Mouse (Mus musculus): ENCODE results near the gene Rpl29. TPM values are rescaled to one million over a fixed set of nuclear protein-coding genes. Genes with fewer than 3 reads are reported as not detected.

Gene Rpl29
- polyA plus RNA-seq (2014; fragmentation: Nextera tagmentation; extraction: Ambion mirVana) = 1,139 and 1,256 TPM in 2 replicates

DNA sequence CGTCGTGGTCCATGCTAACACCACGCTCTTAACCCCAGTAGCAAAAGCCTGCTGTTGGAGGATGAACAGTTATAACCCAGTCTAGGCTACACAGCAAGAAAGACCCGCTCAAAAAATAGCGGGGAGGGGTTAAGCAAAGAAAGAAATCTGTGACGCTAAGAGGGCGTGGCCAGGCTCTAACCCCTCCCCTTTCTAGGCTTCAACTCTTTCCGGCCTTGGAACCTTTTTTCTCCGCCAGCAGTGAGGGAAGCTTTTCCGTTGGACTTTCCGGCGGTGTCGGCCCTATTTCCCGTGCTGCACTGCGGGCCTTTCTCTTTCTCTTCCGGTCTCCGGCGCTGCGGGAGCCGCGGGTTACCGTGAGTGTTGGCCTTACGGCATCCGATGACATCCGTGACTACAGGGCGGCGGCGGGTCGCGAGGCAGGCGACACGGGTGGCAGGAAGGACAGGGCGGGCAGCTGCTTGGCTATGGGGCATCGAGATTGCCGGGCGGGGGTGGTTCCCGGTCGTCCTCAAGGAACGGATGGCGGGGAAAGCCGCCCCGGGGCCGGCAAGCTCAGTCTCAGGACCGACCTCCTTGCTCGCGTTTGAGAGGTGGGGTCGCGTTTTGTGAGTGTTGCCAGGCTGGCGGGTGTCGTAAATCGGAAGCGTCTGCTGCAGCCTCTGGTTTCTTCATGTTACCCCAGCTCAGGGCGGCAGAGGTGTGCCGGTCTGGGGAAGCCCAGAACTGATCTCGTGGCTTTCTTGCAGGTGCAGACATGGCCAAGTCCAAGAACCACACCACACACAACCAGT lies at the start of gene Rpl29:
Rpl29 (plus strand) TSS at position 234 of the 794 bp plus-strand sequence.
- Histone ChIP-seq H3K27me3 (ENCODE audit: control insufficient read depth, insufficient read depth, low read length) (no peaks in the 10 kb centered on the region), H3K27ac (ENCODE audit: low read length) (peak within 1 kb of the TSS; percentile 94), H3K4me1 (ENCODE audit: control insufficient read depth, insufficient read depth, low read length) (peaks cover 8% of the 10 kb centered on the region), H3K9ac (replicated peaks; ENCODE audit: low read depth, low read length) (peak within 1 kb of the TSS; percentile 99), H3K9me3 (ENCODE audit: control insufficient read depth, low read depth, low read length) (no peaks in the 10 kb centered on the region), H3K4me2 (replicated peaks; ENCODE audit: low read depth, low read length) (peak within 1 kb of the TSS; percentile 84), H3K4me3 (ENCODE audit: low read depth, low read length) (peak within 1 kb of the TSS; percentile 78), H3K36me3 (ENCODE audit: control insufficient read depth, insufficient read depth, low read length) (peaks cover 21% of the 10 kb centered on the region)
- WGBS = under 1% methylated on average over 55 of the region's 55 CpGs
- peak; percentile 91 for ATAC-seq (ENCODE audit: insufficient number of reproducible peaks, insufficient read depth, low FRiP score, low read depth)

DNA sequence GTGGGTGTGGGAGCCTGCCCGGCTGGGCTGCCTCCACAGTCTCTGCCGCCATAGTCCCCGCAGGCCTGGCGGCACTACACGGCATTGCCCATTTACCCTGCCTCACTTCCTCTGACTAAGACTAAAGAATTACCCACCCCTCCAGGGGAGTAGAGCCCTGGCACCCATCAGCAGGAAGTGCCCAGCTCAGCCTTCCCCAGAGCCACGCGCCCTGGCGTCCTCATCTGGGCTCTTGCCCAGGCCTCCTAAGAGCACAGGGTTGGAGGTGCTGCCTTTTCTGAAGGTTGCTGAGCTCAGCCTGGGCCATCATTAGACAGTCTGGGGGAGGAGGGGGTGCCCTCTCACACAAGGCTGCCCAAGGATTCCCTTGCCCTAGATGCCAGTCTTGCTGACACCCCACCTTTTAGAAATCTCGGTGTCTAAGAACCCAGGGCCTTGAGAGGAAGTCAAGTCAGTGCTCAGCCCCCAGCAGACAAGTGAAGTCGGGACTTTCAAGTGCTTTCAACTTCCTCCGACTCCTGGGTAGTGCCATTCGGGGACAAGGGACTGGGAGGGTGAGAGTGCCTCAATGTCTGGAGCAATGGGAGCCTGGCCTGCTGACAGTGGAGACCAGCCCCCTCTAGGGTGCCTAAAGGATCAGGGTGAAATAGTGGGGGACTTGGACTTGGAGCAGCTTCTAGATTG lies 42.9 kb upstream of the Rpl29 start:
- no peaks in the 10 kb centered on the region for H3K27me3 ChIP-seq (ENCODE audit: control insufficient read depth, insufficient read depth, low read length)
- no peaks in the 10 kb centered on the region for H3K36me3 ChIP-seq (ENCODE audit: control insufficient read depth, insufficient read depth, low read length)
- H3K9me3 ChIP-seq (ENCODE audit: control insufficient read depth, low read depth, low read length) = no peaks in the 10 kb centered on the region
- H3K4me1 ChIP-seq (ENCODE audit: control insufficient read depth, insufficient read depth, low read length) = peaks cover 15% of the 10 kb centered on the region
- WGBS = 84% methylated on average over 12 of the region's 12 CpGs
- no peak overlapping the region for H3K27ac ChIP-seq (ENCODE audit: low read length)
- H3K4me2 ChIP-seq (replicated peaks; ENCODE audit: low read depth, low read length) = no peak overlapping the region
- H3K4me3 ChIP-seq (ENCODE audit: low read depth, low read length) = no peak overlapping the region
- no peak for ATAC-seq (ENCODE audit: insufficient number of reproducible peaks, insufficient read depth, low FRiP score, low read depth)
- H3K9ac ChIP-seq (replicated peaks; ENCODE audit: low read depth, low read length) = no peak overlapping the region

GRCm38 (mm10) chr9:106392828-106393527 lies 36.3 kb upstream of the Rpl29 start:
- no peak overlapping the region for H3K4me3 ChIP-seq (ENCODE audit: low read depth, low read length)
- no peak overlapping the region for H3K4me2 ChIP-seq (replicated peaks; ENCODE audit: low read depth, low read length)
- no peak for ATAC-seq (ENCODE audit: insufficient number of reproducible peaks, insufficient read depth, low FRiP score, low read depth)
- H3K36me3 ChIP-seq (ENCODE audit: control insufficient read depth, insufficient read depth, low read length) = no peaks in the 10 kb centered on the region
- H3K27ac ChIP-seq (ENCODE audit: low read length) = no peak overlapping the region
- H3K27me3 ChIP-seq (ENCODE audit: control insufficient read depth, insufficient read depth, low read length) = no peaks in the 10 kb centered on the region
- no peak overlapping the region for H3K9ac ChIP-seq (replicated peaks; ENCODE audit: low read depth, low read length)
- H3K4me1 ChIP-seq (ENCODE audit: control insufficient read depth, insufficient read depth, low read length) = peaks cover 21% of the 10 kb centered on the region
- no peaks in the 10 kb centered on the region for H3K9me3 ChIP-seq (ENCODE audit: control insufficient read depth, low read depth, low read length)
- 62% methylated on average over 11 of the region's 11 CpGs for WGBS

DNA sequence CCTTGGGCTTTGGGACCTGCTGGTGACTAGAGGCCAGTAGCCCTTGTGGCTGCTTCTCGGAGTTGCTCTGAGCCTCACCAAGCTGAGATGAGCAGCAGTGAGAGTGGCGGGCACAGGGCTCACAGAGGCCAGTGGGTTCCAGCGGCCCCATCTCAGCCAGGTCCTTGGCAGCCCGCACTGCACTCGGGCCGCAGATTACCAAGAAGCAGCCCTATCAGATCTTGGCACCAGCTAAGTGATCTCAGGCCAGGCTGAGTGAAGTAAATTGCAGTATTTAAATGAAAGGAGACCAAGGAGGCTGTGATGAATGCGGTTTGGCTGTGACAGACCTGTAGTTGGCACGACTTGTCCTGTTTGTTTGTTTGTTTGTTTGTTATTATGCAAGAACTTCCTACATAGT lies 35.7 kb upstream of the Rpl29 start:
- ATAC-seq (ENCODE audit: insufficient number of reproducible peaks, insufficient read depth, low FRiP score, low read depth) = no peak
- 91% methylated on average over 8 of the region's 8 CpGs for WGBS

DNA sequence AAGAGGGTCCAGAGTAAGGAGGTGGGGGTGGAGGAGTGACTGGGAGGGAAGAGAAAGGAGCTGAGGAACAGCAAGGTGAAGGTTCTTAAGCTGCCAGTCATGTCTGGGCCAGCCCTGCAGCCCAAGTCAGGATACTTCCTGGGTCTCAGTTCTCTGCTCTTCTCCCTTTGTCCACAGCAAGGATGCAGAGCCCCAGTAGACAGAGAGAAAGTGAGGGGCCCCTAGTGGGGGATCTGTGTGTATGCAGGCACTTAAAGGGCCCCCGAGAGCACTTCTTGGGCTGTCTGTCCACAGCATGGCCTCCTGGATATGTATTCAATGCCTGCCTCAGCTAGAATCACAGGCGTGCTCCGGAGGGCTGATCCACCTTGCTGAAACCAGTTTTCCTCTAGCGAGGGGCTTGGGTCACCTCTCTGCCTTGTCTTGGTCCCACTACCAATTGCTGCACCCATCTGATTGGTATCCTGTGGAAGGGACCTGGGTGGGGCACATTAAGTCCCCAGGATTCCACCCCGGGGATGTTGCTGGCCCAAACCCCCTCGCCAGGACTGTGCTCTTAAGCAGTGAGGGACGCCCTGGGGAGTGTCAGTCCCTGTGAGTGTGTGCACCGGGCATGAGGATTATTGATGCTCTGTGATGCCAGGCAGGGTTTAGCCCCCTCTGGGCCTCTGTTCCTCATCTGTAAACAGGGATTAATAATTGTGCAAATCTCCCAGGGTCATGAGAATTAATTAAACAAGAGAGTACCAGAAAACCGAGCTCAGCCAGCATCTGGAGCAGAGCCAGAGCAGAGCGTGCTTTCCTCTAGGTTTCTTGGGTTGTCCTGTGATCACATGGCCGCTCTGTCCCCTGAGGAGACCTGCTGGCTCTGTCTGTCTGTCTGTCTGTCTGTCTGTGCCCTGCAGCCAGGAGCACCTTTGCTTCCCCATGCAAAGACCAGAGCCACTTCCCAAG lies 34.3 kb upstream of the Rpl29 start:
- peak; percentile 51; the same call in 1 of the 2 replicates for ATAC-seq (ENCODE audit: insufficient number of reproducible peaks, insufficient read depth, low FRiP score, low read depth)
- Histone ChIP-seq H3K27me3 (ENCODE audit: control insufficient read depth, insufficient read depth, low read length) (no peaks in the 10 kb centered on the region), H3K4me1 (ENCODE audit: control insufficient read depth, insufficient read depth, low read length) (peaks cover 21% of the 10 kb centered on the region), H3K27ac (ENCODE audit: low read length) (no peak overlapping the region), H3K4me2 (replicated peaks; ENCODE audit: low read depth, low read length) (no peak overlapping the region), H3K9me3 (ENCODE audit: control insufficient read depth, low read depth, low read length) (no peaks in the 10 kb centered on the region), H3K9ac (replicated peaks; ENCODE audit: low read depth, low read length) (no peak overlapping the region), H3K36me3 (ENCODE audit: control insufficient read depth, insufficient read depth, low read length) (no peaks in the 10 kb centered on the region), H3K4me3 (ENCODE audit: low read depth, low read length) (no peak overlapping the region)
- 42% methylated on average over 11 of the region's 11 CpGs for WGBS

More for the DNA sequence above, 35.7 kb upstream of the Rpl29 start:
- H3K4me1 ChIP-seq (ENCODE audit: control insufficient read depth, insufficient read depth, low read length) = peaks cover 21% of the 10 kb centered on the region
- H3K27ac ChIP-seq (ENCODE audit: low read length) = no peak overlapping the region
- no peaks in the 10 kb centered on the region for H3K27me3 ChIP-seq (ENCODE audit: control insufficient read depth, insufficient read depth, low read length)
- no peaks in the 10 kb centered on the region for H3K36me3 ChIP-seq (ENCODE audit: control insufficient read depth, insufficient read depth, low read length)
- H3K4me3 ChIP-seq (ENCODE audit: low read depth, low read length) = no peak overlapping the region
- no peak overlapping the region for H3K9ac ChIP-seq (replicated peaks; ENCODE audit: low read depth, low read length)
- H3K9me3 ChIP-seq (ENCODE audit: control insufficient read depth, low read depth, low read length) = no peaks in the 10 kb centered on the region
- no peak overlapping the region for H3K4me2 ChIP-seq (replicated peaks; ENCODE audit: low read depth, low read length)

GRCm38 (mm10) chr9:106397733-106398132 lies 31.5 kb upstream of the Rpl29 start:
- no peaks in the 10 kb centered on the region for H3K27me3 ChIP-seq (ENCODE audit: control insufficient read depth, insufficient read depth, low read length)
- ATAC-seq (ENCODE audit: insufficient number of reproducible peaks, insufficient read depth, low FRiP score, low read depth) = no peak
- H3K27ac ChIP-seq (ENCODE audit: low read length) = no peak overlapping the region
- H3K4me1 ChIP-seq (ENCODE audit: control insufficient read depth, insufficient read depth, low read length) = peaks cover 13% of the 10 kb centered on the region
- H3K4me2 ChIP-seq (replicated peaks; ENCODE audit: low read depth, low read length) = no peak overlapping the region
- H3K36me3 ChIP-seq (ENCODE audit: control insufficient read depth, insufficient read depth, low read length) = no peaks in the 10 kb centered on the region
- no peaks in the 10 kb centered on the region for H3K9me3 ChIP-seq (ENCODE audit: control insufficient read depth, low read depth, low read length)
- no peak overlapping the region for H3K9ac ChIP-seq (replicated peaks; ENCODE audit: low read depth, low read length)
- 49% methylated on average over 4 of the region's 4 CpGs for WGBS
- no peak overlapping the region for H3K4me3 ChIP-seq (ENCODE audit: low read depth, low read length)

DNA sequence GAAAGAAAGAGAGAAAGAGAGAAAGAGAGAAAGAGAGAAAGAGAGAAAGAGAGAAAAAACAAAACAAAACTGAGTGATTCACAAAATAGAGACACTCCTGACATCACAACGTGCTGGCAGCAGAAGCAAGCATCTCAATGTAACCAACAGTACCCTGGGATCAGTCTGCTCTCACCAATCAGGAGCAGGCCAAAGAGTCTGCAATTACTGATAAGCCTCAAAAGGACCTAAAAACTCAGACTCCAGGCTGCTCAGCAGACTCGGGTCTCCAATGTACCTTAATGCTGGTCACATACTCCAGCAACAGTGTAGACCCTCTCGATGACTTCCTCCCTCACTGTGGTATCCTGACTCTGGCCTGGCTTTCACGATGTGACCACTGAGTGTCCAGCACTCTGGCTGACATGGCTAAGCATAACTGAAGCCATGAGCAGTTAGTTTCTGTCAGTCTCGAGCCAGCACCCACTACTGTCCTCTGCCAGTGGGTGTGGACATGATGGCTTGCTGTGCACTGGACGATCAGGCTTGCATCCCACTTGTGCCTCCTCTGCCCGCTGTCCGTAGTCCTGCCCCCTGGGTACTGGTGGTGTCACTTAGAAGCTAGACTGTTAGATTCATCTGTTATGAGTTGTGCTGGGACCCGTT lies 30.5 kb upstream of the Rpl29 start:
- ATAC-seq (ENCODE audit: insufficient number of reproducible peaks, insufficient read depth, low FRiP score, low read depth) = peak; percentile 46; the same call in 1 of the 2 replicates
- H3K4me2 ChIP-seq (replicated peaks; ENCODE audit: low read depth, low read length) = no peak overlapping the region
- no peaks in the 10 kb centered on the region for H3K27me3 ChIP-seq (ENCODE audit: control insufficient read depth, insufficient read depth, low read length)
- WGBS = 61% methylated on average over 9 of the region's 9 CpGs
- no peak overlapping the region for H3K27ac ChIP-seq (ENCODE audit: low read length)
- no peak overlapping the region for H3K9ac ChIP-seq (replicated peaks; ENCODE audit: low read depth, low read length)
- no peak overlapping the region for H3K4me3 ChIP-seq (ENCODE audit: low read depth, low read length)
- H3K4me1 ChIP-seq (ENCODE audit: control insufficient read depth, insufficient read depth, low read length) = peaks cover 11% of the 10 kb centered on the region
- H3K36me3 ChIP-seq (ENCODE audit: control insufficient read depth, insufficient read depth, low read length) = no peaks in the 10 kb centered on the region
- no peaks in the 10 kb centered on the region for H3K9me3 ChIP-seq (ENCODE audit: control insufficient read depth, low read depth, low read length)

Measured in stomach, embryonic 14.5 days (tissue).